Mouse (Mus musculus) testis, adult 2 months (tissue): ENCODE measurements around the gene Lbhd1. TPM values are rescaled to one million over a fixed set of nuclear protein-coding genes. Genes with fewer than 3 reads are reported as not detected.

Source experiments
- H3K27ac ChIP-seq: fragments of 200-500 bp; 2 replicates; pipeline ENCODE4 v1.5.1; 2012; ENCODE audit warnings: low read depth, low read length; ENCODE audit not compliant: control insufficient read depth, insufficient read depth
- H3K27me3 ChIP-seq: fragments of 200-500 bp; 2 replicates; pipeline ENCODE4 v1.6.1; 2012; ENCODE audit warnings: mild to moderate bottlenecking, low read length, moderate library complexity; ENCODE audit not compliant: control insufficient read depth, insufficient read depth
- H3K36me3 ChIP-seq: fragments of 200-500 bp; 2 replicates; pipeline ENCODE4 v1.6.1; 2012; ENCODE audit warnings: mild to moderate bottlenecking, low read length; ENCODE audit not compliant: control insufficient read depth, insufficient read depth
- H3K4me1 ChIP-seq: fragments of 200-500 bp; 2 replicates; pipeline ENCODE4 v1.6.1; 2012; ENCODE audit warnings: low read length; ENCODE audit not compliant: control insufficient read depth, insufficient read depth
- H3K4me3 ChIP-seq: fragments of 200-500 bp; 2 replicates; pipeline ENCODE4 v1.5.1; 2012; ENCODE audit warnings: low read depth, mild to moderate bottlenecking, low read length, moderate library complexity, mixed read lengths; ENCODE audit not compliant: control insufficient read depth
- CTCF ChIP-seq: fragments of 200-500 bp; IDR thresholded peaks from 2 replicates; pipeline ENCODE4 v1.5.1; 2012; ENCODE audit warnings: low read depth, mild to moderate bottlenecking, inconsistent platforms, low read length, moderate library complexity; ENCODE audit not compliant: control insufficient read depth, insufficient read depth, insufficient replicate concordance
- POLR2A ChIP-seq: fragments of 200-500 bp; IDR thresholded peaks from 2 replicates; pipeline ENCODE4 v1.6.1; 2012; ENCODE audit warnings: low read depth, mild to moderate bottlenecking, inconsistent platforms, low read length, moderate library complexity; ENCODE audit not compliant: control insufficient read depth
- polyA plus RNA-seq: library from polyadenylated mRNA; depleted of rRNA; stranded (reverse); fragments of >200 nt; gene quantifications from 2 replicates; pipeline ENCODE4 v1.2.3, GENCODE M21; 2012; rRNA removed

Gene Lbhd1
- polyA plus RNA-seq, 1 experiment: 1.9 TPM

DNA sequence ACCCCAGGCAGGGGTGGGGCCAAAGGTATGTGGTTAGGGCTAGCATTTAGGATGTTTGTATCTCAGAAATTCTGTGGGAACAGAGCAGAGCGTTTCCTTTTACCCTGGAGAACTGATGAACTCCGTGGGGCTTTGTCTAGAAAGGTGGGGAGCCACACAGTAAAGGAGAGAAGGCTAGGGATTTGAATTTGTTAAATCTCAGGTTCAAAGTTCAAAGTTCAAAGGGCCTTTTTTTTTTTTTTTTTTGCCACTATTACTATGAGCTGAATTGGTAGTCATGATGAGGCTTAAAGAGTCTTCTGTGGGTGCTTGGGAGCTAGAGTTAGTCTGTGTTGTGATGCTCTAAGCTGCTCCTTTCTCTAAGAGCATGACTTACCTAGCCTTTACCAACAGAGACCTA lies 53.2 kb downstream of the Lbhd1 start:
- Histone ChIP-seq H3K4me1 (peaks cover 15% of the 10 kb centered on the region), H3K27ac (no peak overlapping the region), H3K4me3 (no peak overlapping the region), H3K36me3 (no peaks in the 10 kb centered on the region), H3K27me3 (no peaks in the 10 kb centered on the region)
- TF ChIP-seq CTCF (no peak), POLR2A (no peak)

DNA sequence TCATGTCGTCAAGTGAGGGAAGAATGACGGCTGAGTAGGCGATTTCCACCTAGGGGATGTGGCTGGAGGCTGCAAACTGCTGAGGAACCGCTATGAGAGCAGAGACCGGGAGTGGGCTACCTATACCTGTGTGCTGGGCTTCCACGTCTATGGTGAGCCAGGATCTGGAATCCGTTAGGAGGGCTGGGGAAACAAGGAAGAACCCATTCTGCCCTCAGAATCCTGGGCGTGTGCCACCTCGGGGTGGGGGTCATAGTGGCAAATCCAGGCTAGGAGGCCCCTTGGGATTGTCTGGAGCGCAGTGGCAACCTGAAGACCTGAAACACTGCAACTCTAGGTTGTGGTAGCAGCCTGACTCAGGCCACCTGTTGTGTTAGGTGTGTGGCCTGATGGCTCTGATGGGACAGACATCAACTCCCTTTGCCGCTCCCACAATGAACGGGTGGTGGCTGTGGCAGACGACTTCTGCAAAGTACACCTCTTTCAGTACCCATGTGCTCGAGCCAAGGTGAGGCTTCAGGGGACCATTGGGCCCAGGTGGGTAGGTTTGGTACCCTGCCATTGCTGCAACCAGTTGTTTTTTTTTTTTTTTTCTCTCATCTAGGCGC lies 57.1 kb downstream of the Lbhd1 start:
- TF ChIP-seq CTCF (no peak), POLR2A (no peak)
- Histone ChIP-seq H3K4me1 (peaks cover 15% of the 10 kb centered on the region), H3K36me3 (no peaks in the 10 kb centered on the region; the same call in 1 of the 2 replicates), H3K27ac (no peak overlapping the region), H3K4me3 (no peak overlapping the region), H3K27me3 (no peaks in the 10 kb centered on the region)

DNA sequence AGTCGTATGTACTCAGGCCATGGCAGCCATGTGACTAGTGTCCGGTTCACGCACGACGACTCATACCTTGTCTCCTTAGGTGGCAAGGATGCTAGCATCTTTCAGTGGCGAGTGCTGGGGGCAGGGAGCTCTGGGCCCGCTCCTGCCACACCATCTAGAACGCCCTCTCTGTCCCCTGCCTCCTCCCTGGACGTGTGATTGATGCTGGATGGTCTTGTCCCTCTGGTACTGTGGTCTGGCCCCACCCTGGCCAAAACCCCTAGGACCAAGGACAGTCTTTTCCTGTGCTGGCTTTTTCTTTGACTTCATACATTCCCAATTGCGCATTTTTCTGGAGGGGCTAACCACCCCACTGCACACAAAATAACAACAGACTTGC lies 57.6 kb downstream of the Lbhd1 start:
- Histone ChIP-seq H3K4me1 (peaks cover 15% of the 10 kb centered on the region), H3K27ac (peak overlapping the region; percentile 74), H3K4me3 (peak overlapping the region; percentile 98), H3K27me3 (no peaks in the 10 kb centered on the region), H3K36me3 (no peaks in the 10 kb centered on the region; the same call in 1 of the 2 replicates)
- TF ChIP-seq CTCF: no peak
- TF ChIP-seq POLR2A: no peak

DNA sequence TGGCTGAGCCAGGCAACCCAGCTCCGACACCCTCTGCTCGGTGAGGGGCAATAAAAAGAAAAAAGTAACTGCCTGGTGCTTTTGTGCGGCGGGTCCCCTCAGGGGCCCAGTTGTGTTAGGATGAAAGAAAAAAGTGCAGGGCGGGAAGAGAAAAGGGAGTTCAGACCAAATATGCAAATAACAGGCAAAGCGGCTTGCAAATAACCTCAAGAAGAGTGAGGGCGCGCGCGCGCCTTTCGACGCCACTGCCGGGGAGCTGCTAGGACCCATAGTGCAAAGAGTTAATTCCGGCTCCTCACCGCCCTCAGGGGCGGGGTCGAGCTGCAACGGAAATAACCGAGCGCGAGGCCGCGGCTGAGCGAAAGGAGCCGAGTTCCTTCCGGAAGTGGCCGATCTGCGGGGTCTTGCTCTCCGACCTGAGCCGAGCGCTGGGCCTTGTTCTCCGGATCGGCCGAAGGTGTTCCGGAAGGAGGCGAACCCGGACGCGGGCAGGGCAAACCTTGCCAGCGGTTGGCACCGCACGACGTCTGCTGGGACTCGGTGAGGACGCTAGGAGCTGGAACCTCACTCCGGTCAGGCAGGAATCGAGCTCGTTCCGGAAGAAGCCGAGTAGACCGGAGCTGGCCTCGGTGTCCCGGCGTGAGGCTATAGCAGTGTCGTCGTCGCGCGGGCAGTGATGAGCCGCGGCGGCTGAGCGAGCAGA lies 58.1 kb downstream of the Lbhd1 start, which contains the start of gene Mta2:
TSS of gene Mta2 (plus strand) at position 361 of the 703 bp plus-strand sequence.
- H3K4me1 ChIP-seq: peaks cover 15% of the 10 kb centered on the region
- TF ChIP-seq CTCF: no peak
- TF ChIP-seq POLR2A: peak; percentile 72
- H3K27ac ChIP-seq: peak within 1 kb of the TSS; percentile 99
- peaks cover 4% of the 10 kb centered on the region for H3K36me3 ChIP-seq
- H3K27me3 ChIP-seq: no peaks in the 10 kb centered on the region
- peak within 1 kb of the TSS; percentile 98 for H3K4me3 ChIP-seq

Other genes starting within 250 kb of the Lbhd1 start
- gene Chrm1, start 219.9 kb upstream of the Lbhd1 start, polyA plus RNA-seq: 0.58 and 0.99 TPM in 2 replicates
- gene Slc3a2, start 160.4 kb upstream of the Lbhd1 start, polyA plus RNA-seq: 111 and 121 TPM in 2 replicates
- 18.3 and 21.8 TPM in 2 replicates for gene Wdr74, start 147.9 kb upstream of the Lbhd1 start, polyA plus RNA-seq
- gene 1700092M07Rik, start 143.0 kb upstream of the Lbhd1 start, polyA plus RNA-seq: 670 and 676 TPM in 2 replicates
- 61.5 and 62.8 TPM in 2 replicates for gene Stx5a, start 142.3 kb upstream of the Lbhd1 start, polyA plus RNA-seq
- gene Nxf1, start 126.7 kb upstream of the Lbhd1 start, polyA plus RNA-seq: 166 and 174 TPM in 2 replicates
- gene Tmem223, start 112.7 kb upstream of the Lbhd1 start, polyA plus RNA-seq: 15.8 and 17.0 TPM in 2 replicates
- gene Tmem179b, start 109.3 kb upstream of the Lbhd1 start, polyA plus RNA-seq: 29.7 and 30.8 TPM in 2 replicates
- 28.1 and 36.2 TPM in 2 replicates for gene Taf6l, start 97.3 kb upstream of the Lbhd1 start, polyA plus RNA-seq
- 38.4 and 48.4 TPM in 2 replicates for gene Polr2g, start 85.2 kb upstream of the Lbhd1 start, polyA plus RNA-seq
- gene Zbtb3, start 81.2 kb upstream of the Lbhd1 start, polyA plus RNA-seq: 40.5 and 44.2 TPM in 2 replicates
- gene Ttc9c, start 64.4 kb upstream of the Lbhd1 start, polyA plus RNA-seq: 6.8 and 7.9 TPM in 2 replicates
- gene Hnrnpul2, start 63.7 kb upstream of the Lbhd1 start, polyA plus RNA-seq: 12.9 and 14.9 TPM in 2 replicates
- 0.64 and 1.9 TPM in 2 replicates for gene AC129217.1, start 54.0 kb upstream of the Lbhd1 start, polyA plus RNA-seq
- 743 and 750 TPM in 2 replicates for gene Bscl2, start 46.3 kb upstream of the Lbhd1 start, polyA plus RNA-seq
- gene Gng3, start 44.5 kb upstream of the Lbhd1 start, polyA plus RNA-seq: 2.0 and 2.4 TPM in 2 replicates
- 0.37 and 0.40 TPM in 2 replicates for gene Lrrn4cl, start 33.0 kb upstream of the Lbhd1 start, polyA plus RNA-seq
- 83.7 and 92.2 TPM in 2 replicates for gene Ubxn1, start 12.2 kb upstream of the Lbhd1 start, polyA plus RNA-seq
- gene Uqcc3, start 2.8 kb upstream of the Lbhd1 start, polyA plus RNA-seq: 40.0 and 41.0 TPM in 2 replicates
- gene Gm49403, start 198 bp downstream of the Lbhd1 start, polyA plus RNA-seq: not detected in 2 replicates
- 48.2 and 48.4 TPM in 2 replicates for gene 1810009A15Rik, start 5.1 kb downstream of the Lbhd1 start, polyA plus RNA-seq
- gene Gm49416, start 5.2 kb downstream of the Lbhd1 start, polyA plus RNA-seq: 1.1 TPM in 1 of 2 replicates, not detected in the other
- gene Ints5, start 9.3 kb downstream of the Lbhd1 start, polyA plus RNA-seq: 6.6 and 6.7 TPM in 2 replicates
- gene Ganab, start 14.3 kb downstream of the Lbhd1 start, polyA plus RNA-seq: 49.9 and 57.0 TPM in 2 replicates
- gene B3gat3, start 36.6 kb downstream of the Lbhd1 start, polyA plus RNA-seq: 19.5 and 20.4 TPM in 2 replicates
- 11.6 and 13.7 TPM in 2 replicates for gene Rom1, start 45.6 kb downstream of the Lbhd1 start, polyA plus RNA-seq
- 4.9 and 5.7 TPM in 2 replicates for gene Eml3, start 45.8 kb downstream of the Lbhd1 start, polyA plus RNA-seq
- gene Mta2, start 58.1 kb downstream of the Lbhd1 start, polyA plus RNA-seq: 14.0 and 14.5 TPM in 2 replicates
- 38.2 and 38.6 TPM in 2 replicates for gene Tut1, start 70.1 kb downstream of the Lbhd1 start, polyA plus RNA-seq
- gene Eef1g, start 83.3 kb downstream of the Lbhd1 start, polyA plus RNA-seq: 442 and 506 TPM in 2 replicates
- 1.6 and 2.3 TPM in 2 replicates for gene Ahnak, start 105.6 kb downstream of the Lbhd1 start, polyA plus RNA-seq
- gene Scgb1a1, start 204.2 kb downstream of the Lbhd1 start, polyA plus RNA-seq: 0.41 TPM in 1 of 2 replicates, not detected in the other